Mouse (Mus musculus): ENCODE measurements at regions not wholly inside any gene's neighbourhood (a gene's known extent, or its start where the extent isn't known, plus 50 kb on each side); places are given as distances from the start of the nearest gene placed in this dataset.
A peak's percentile ranks its signal among the peaks of the same experiment; 100 is the strongest.

DNA sequence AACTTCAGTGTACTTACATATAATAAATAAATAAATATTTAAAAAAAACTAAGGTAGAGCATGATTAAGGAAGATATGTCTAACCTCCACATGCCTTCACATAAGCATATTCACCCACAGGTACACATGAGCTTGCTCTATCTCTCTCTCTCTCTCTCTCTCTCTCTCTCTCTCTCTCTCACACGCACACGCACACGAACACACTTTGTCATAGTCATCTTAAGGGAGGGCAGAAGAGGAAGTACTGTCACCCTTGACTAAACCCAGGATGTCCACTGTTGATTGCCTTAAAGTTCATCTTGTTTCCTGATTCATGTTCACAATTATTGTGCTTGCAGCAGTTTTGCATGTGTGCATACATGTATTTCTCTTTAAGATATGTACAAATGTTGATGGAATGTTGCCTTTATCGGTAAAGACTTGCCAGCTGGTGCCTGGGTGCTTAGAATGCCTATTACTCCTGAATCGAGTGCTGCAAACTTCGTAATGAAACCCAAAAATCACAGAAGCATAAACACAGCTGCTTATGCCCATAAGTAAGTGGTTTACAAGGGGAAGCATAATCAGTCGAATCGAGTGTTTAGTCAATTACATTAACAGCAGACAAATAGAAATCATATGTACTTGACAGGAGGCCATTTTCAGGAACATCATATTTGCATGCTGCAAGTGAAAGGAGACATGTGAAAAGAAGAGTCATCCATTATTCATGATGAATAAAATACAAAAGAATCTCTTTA is 84.3 kb downstream of the Tmem168 start:
- peak; percentile 49 for DNase-seq (ENCODE audit: low read depth, low spot score)

DNA sequence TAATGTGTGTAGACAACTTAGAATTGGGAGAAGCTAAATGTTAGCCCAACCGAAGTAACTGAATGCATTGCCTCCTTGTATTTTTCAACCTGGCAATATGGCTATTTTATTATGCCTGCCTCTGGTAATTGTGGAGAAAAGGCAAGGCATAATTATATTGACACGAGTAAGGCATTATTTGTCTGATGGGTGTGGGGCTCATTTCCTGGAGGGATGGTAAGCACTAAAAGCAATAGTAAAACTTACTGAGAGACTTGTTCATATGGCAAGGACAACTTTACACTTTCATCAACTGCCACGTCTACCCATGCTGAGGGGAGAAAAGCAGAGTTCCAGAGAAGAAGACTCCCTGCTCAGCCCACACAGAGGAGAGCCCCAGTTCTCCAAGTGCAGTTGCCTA is 93.8 kb downstream of the Tmem168 start:
- no peak for DNase-seq (ENCODE audit: low read depth, low spot score)

DNA sequence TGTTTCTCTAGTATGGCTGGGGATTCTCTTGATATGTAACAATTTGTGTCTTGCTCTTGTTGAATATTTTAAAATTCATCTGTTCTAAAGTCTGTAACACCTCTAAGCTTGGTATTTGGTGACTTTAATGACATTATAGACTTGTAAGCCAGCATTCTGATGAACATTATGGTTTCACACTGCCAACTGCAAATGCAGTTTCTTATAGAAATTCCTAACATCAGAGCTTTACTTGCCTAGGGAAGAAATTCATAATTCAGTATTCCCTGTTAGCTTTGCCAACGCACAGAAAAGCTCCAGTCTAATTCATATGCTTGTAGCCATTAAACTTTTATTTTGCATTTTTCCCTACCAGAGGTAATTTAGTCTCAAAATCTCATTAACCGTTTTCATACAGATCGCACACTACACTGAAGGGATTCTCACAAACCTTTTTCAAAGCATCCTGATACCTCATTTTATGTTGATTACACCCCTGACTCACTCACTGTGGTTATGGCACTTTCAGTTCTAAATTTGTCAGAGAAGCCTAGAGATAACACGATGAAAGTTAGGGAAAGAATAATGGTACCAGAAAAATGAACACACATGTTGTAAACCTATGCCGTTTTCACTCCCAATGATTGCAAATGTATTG is 131.3 kb downstream of the Tmem168 start:
- DNase-seq (ENCODE audit: low read depth, low spot score) = no peak

DNA sequence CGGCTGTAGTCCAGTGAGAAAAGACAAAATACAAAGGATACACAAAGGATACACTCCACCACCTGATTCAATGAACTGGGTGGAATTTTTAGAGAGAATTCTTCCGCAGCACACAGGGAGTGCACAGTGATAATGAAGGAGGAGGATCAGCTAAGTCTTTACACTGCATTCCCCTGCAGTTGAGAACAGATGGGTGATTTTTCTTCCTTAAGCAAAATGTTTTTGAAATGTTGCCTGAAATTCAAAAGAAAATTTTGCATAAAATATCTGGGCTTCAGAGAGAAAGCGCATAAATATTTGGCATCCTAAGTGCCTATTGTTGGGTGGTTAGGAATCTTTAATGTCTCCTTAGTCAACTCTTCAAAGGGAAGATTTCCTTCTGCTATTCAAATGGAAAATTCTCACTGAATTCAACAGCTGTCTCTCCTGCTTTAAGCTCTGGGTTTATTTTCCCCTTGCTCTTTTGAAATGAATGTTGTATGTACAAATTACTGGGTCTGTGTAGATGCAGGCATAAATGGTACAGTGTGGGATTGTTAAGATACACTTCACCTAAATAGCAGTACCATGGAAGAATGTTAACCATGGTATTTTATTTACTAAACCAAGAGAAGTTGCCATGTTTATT is 158.6 kb downstream of the Tmem168 start:
- peak; percentile 54 for DNase-seq (ENCODE audit: low read depth, low spot score)

DNA sequence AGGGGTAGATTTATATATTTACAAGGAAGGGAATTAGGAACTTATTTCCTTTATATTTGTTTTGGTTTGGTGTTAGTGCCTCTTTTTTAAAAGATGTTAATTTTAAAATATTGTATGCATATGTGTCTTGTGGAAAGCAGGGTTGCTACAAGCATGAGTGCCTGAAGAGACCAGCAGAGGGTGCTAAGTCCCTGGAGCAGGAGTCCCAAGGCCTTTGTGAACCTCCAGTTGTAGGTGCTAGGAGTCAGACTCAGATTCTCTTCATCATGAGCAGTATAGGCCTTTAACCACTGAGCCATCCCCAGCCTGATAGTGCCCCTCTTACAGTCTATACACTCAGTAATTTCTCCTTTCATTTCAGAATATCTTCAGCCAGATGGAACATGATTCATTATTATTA is 189.0 kb upstream of the Vwde start:
- no peak for DNase-seq (ENCODE audit: low read depth, low spot score)

DNA sequence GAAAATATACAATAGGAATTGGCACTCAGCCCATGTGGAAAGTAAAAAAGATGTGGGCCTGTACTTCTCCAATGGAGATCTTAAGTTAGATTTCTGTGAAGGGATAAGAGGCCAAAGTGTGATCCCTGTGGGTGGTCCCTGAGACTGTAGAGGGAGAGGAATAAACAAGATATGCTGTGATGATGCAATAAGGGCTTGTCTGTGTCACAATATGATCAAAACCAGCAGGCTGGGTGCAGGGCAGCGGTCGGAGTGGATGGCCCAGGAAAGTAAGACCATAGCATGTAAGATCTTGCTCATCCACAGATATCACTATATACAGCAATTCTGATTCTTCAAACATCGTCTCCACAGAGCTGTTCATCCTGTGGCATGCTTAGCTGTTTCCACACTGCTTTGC is 188.3 kb upstream of the Vwde start:
- DNase-seq (ENCODE audit: low read depth, low spot score) = no peak

DNA sequence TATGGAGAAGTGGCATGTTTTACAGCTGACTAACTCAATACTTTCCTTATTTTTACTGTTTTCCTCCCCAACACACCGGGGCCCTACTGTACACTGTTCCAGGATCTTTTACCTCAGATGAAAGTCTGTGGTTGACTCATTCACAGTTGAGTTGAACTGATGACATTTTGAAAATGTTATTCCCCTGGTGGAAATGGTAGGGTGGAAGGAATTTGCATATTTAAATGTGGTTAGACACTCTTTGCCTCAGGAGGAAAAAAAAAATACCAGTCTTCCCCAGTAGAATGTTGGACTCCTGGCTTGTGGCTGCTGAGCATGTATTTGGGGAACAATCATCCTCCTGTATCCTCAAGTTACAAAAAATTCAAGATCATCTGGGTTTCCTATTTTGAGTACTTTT is 159.7 kb upstream of the Vwde start:
- no peak for DNase-seq (ENCODE audit: low read depth, low spot score)

DNA sequence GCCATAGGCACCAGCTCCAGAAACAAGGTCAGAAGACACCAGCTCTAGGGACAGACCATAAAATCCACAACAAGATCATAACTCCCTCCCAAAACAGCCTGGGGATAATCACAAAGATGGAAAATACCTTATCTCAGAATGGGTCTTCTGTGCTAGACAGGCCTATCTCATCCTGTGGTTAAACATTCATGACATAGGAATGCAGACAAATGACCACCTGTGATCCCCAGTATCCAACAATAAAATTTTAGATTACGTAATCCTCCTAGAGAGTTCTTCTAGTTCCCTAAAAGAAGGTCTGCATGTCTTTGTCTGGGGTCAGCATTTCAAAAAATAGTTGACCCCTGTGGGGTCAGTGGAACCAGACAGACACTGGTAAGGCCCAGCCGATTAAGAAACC is 158.4 kb upstream of the Vwde start:
- DNase-seq (ENCODE audit: low read depth, low spot score) = no peak

DNA sequence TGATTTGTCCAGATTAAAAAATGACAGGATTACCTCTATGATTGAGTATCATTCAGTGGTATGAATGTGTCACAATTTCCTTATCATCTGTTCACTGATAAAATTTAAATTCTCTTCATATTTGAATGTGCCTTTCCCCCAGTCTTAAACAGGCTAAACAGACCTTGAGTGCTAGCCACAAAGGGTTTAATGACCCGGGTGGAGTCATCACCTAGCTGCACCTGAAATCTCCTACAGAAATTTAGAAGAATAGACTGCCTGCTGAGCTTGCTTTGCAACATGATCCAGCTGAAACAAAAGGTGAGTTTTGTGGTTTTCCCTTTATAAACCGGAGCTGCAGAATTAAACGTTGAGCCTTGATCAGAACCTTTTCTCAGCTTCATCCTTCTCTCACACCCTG is 156.1 kb upstream of the Vwde start:
- DNase-seq (ENCODE audit: low read depth, low spot score) = no peak

DNA sequence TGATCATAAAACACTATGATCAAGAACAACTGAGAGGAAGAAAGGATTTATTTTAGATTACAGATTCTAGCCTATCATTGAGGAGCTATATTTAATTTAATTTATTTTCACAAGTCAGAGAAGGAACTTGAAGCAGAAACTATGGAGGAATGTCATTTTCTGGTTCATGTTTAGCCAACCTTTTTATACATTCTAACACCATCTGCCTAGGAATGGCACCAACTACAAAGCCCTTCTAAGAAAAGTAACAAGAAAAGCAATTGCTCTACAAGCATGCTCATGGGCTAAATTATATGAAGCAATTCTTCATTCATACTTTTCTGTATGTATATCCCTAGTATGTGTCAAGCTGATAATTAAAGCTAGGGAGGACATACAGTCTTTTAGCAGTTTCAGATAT is 155.0 kb upstream of the Vwde start:
- peak; percentile 26 for DNase-seq (ENCODE audit: low read depth, low spot score)

DNA sequence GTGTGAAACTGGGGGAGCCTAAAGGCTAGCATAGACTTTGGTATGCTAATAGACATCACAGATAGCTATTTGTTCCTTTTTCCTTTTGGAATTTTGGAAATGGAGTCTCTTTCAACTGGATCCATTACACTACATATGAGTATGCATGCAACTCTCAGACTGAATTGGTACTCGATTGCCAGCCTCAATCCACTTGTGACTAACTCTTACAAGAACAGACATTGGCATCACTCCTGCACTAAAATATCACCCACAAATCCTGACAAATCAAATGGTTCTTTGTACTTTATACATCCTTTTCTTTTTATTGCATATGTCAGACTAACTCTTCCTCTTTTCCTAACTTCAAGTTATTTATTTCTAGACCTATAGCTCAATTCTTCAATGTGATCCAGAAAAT is 149.1 kb upstream of the Vwde start:
- DNase-seq (ENCODE audit: low read depth, low spot score) = no peak

DNA sequence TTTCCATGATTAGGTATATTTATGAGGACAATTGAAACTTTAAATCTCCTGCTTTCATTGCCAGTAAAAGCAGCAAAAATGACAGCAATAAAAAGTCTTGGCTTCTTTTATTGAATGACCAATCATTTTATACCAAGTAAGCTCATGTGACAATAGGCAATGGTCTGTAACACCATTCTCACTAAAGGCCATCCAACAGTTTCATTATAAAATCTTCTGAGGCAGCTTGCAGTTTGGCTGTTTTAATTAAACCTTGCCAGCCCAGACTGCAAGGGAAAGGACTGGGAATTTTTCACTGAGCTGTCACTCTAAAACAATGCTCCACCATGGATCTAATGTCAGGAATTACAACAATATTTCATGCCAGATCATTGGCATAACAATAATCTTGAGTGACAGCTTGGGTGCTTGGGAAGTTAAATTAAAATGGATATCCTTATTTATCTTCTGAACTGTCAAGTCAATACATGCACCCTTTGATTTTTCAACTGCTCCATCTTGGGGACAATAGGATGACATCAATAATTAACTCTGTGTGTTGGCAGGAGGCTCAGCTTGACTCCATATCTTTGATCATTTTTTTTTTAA is 145.0 kb upstream of the Vwde start:
- DNase-seq (ENCODE audit: low read depth, low spot score) = no peak

Measured in brain, embryonic 18.5 days (tissue).